Mouse (Mus musculus) erythroblast, embryonic 14.5 days (primary cell): ENCODE measurements around the gene Emd.

Experiments
- GATA1 ChIP-seq: IDR thresholded peaks from 2 replicates; pipeline ENCODE4 v1.6.1; 2012; ENCODE audit warnings: low read length, inconsistent platforms, mixed read lengths
- TAL1 ChIP-seq: IDR thresholded peaks from 3 replicates; pipeline ENCODE4 v1.6.1; 2012; ENCODE audit warnings: low read length, inconsistent platforms, mixed read lengths

- TF ChIP-seq TAL1 = no peak
- TF ChIP-seq GATA1 = no peak
These were observed 5.8 kb upstream of the Emd start for GRCm38 (mm10) chrX:74248651-74249050.
